Comparison of ENCODE assay signal across 7 mouse cellular contexts in the genomic region with DNA sequence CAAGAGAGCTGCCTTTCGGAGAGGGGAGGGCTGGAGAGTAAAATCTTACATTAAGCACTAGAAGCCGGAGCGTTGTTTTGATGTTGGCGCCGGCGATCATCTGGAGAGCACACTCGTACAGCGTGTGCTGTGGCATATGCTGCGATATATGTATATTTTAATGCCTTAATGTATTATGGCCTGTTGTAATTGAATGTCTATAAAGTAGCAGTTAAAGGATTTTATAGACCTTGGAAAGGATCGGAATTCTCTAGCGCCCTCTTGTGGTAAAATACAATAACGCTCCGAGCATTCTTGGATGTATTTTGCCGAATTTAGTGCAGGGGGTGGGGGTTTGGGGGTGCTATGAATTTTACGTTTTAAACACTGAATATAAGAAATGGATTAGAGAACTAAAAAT.
DNase-seq lines count a peak whose midpoint lies in the region; ATAC-seq lines count a peak whose summit lies in the region.

No protein-coding gene starts in this region.

- H3K27ac ChIP-seq in midbrain, embryonic 11.5 days (ENCODE audit: low read depth, low read length) = no peak overlapping the region
- H3K27ac ChIP-seq in stomach, embryonic 16.5 days (ENCODE audit: low read length) = no peak overlapping the region

- H3K4me3 ChIP-seq in midbrain, embryonic 11.5 days (ENCODE audit: low read depth, low read length) = no peak overlapping the region
- 0 out of 2 replicates have a peak overlapping the region, but pooled peaks have one; percentile 14 for H3K4me3 ChIP-seq in stomach, embryonic 16.5 days (replicated peaks; ENCODE audit: low read length)

- WGBS in midbrain, embryonic 11.5 days = 21% methylated on average over 15 of the region's 15 CpGs
- WGBS in stomach, embryonic 16.5 days = 9% methylated on average over 15 of the region's 15 CpGs

- DNase-seq in A20 (ENCODE audit: low read depth, low spot score) = peak; percentile 48
- peak; percentile 74 for DNase-seq in CD4-positive, CD25-positive, alpha-beta regulatory T cell, adult 2 months (ENCODE audit: low read depth, low spot score)
- peak; percentile 18 to 37 for DNase-seq in cerebellum, postnatal 25 days
- DNase-seq in heart, postnatal 14 days = peak; percentile 8 to 57
- peak; percentile 24 to 54 for DNase-seq in kidney, postnatal 4 days
- DNase-seq in midbrain, embryonic 11.5 days (ENCODE audit: low spot score, missing footprints) = peak; percentile 95

- no peak for ATAC-seq in midbrain, embryonic 11.5 days (ENCODE audit: low FRiP score)
- ATAC-seq in stomach, embryonic 16.5 days (ENCODE audit: insufficient read depth, low FRiP score) = no peak

- peaks cover 2% of the 10 kb centered on the region; the same call in 1 of the 2 replicates for H3K27me3 ChIP-seq in midbrain, embryonic 11.5 days (ENCODE audit: control insufficient read depth, insufficient read depth, low read length)
- H3K27me3 ChIP-seq in stomach, embryonic 16.5 days (ENCODE audit: control insufficient read depth, insufficient read depth, low read length) = no peaks in the 10 kb centered on the region; the same call in 1 of the 2 replicates

- no peaks in the 10 kb centered on the region for H3K36me3 ChIP-seq in midbrain, embryonic 11.5 days (ENCODE audit: control insufficient read depth, insufficient read depth, low read length)
- no peaks in the 10 kb centered on the region for H3K36me3 ChIP-seq in stomach, embryonic 16.5 days (ENCODE audit: control insufficient read depth, insufficient read depth, low read length)

- H3K9ac ChIP-seq in midbrain, embryonic 11.5 days (ENCODE audit: low read length) = no peak overlapping the region
- H3K9ac ChIP-seq in stomach, embryonic 16.5 days (ENCODE audit: low read length) = no peak overlapping the region

- intact Hi-C loops in heart, postnatal 14 days (cut with DNase I) = loop anchor here (2.0 to 5.0 kb wide), 5 partner anchors 68 to 309 kb away; partner anchors contain the start of gene Hoxb5

- no peaks in the 10 kb centered on the region for H3K4me1 ChIP-seq in midbrain, embryonic 11.5 days (ENCODE audit: control insufficient read depth, insufficient read depth, low read length)
- H3K4me1 ChIP-seq in stomach, embryonic 16.5 days (ENCODE audit: control insufficient read depth, insufficient read depth, low read length) = 0 out of 2 replicates have a peak, but pooled peaks cover 2% of the 10 kb centered on the region

- 0 out of 2 replicates have a peak overlapping the region, but pooled peaks have one; percentile 6 for H3K4me2 ChIP-seq in midbrain, embryonic 11.5 days
- H3K4me2 ChIP-seq in stomach, embryonic 16.5 days (ENCODE audit: low read depth, low read length) = peak overlapping the region; percentile 41; the same call in 1 of the 2 replicates

- H3K9me3 ChIP-seq in midbrain, embryonic 11.5 days (ENCODE audit: control insufficient read depth, low read length) = no peaks in the 10 kb centered on the region
- H3K9me3 ChIP-seq in stomach, embryonic 16.5 days (replicated peaks; ENCODE audit: control insufficient read depth, low read length) = no peaks in the 10 kb centered on the region

Comparison
In these comparisons a context has a peak if more than half of its experiments do, and no peak if none do; other contexts are left out.
1. DNase-seq: peak in every context shown above with its lines; median percentile 95 in midbrain, embryonic 11.5 days; 74 in CD4-positive, CD25-positive, alpha-beta regulatory T cell, adult 2 months; 48 in A20; 39 in kidney, postnatal 4 days; 32 in heart, postnatal 14 days; 28 in cerebellum, postnatal 25 days.